Mouse (Mus musculus) forebrain, embryonic 16.5 days (tissue): ENCODE results near the gene Olfr1291-ps1. TPM values are rescaled to one million over a fixed set of nuclear protein-coding genes. Genes with fewer than 3 reads are reported as not detected.

Experiments used
- polyA plus RNA-seq: library from polyadenylated mRNA; unstranded; fragments of >200 nt; fragmentation: Nextera tagmentation; extraction: Ambion mirVana; gene quantifications from 2 replicates; pipeline ENCODE4 v1.2.1, GENCODE M21; 2015

The Olfr1291-ps1 gene
- polyA plus RNA-seq, 1 experiment from 2014 or later = not detected

Other genes with a start within 250 kb of the Olfr1291-ps1 start
- gene Olfr1276, start 242.7 kb upstream of the Olfr1291-ps1 start, polyA plus RNA-seq = not detected in 2 replicates
- not detected in 2 replicates for gene Olfr1277, start 223.1 kb upstream of the Olfr1291-ps1 start, polyA plus RNA-seq
- not detected in 2 replicates for gene Olfr1278, start 207.0 kb upstream of the Olfr1291-ps1 start, polyA plus RNA-seq
- not detected in 2 replicates for gene Olfr1279, start 196.5 kb upstream of the Olfr1291-ps1 start, polyA plus RNA-seq
- gene Olfr1280, start 183.2 kb upstream of the Olfr1291-ps1 start, polyA plus RNA-seq = not detected in 2 replicates
- gene Olfr1281, start 170.7 kb upstream of the Olfr1291-ps1 start, polyA plus RNA-seq = not detected in 2 replicates
- gene Olfr1282, start 161.1 kb upstream of the Olfr1291-ps1 start, polyA plus RNA-seq = not detected in 2 replicates
- gene Olfr1283, start 130.4 kb upstream of the Olfr1291-ps1 start, polyA plus RNA-seq = not detected in 2 replicates
- gene Olfr1284, start 121.7 kb upstream of the Olfr1291-ps1 start, polyA plus RNA-seq = not detected in 2 replicates
- gene Olfr1286, start 74.1 kb upstream of the Olfr1291-ps1 start, polyA plus RNA-seq = not detected in 2 replicates
- gene Olfr1287, start 48.0 kb upstream of the Olfr1291-ps1 start, polyA plus RNA-seq = not detected in 2 replicates
- gene Olfr1288, start 23.1 kb upstream of the Olfr1291-ps1 start, polyA plus RNA-seq = not detected in 2 replicates
- not detected in 2 replicates for gene Olfr1289, start 16.4 kb upstream of the Olfr1291-ps1 start, polyA plus RNA-seq
- gene Olfr1290, start 3.4 kb upstream of the Olfr1291-ps1 start, polyA plus RNA-seq = not detected in 2 replicates
- gene Olfr1293-ps, start 28.0 kb downstream of the Olfr1291-ps1 start, polyA plus RNA-seq = not detected in 2 replicates
- gene Olfr1294, start 43.1 kb downstream of the Olfr1291-ps1 start, polyA plus RNA-seq = not detected in 2 replicates
- gene Olfr1295, start 72.5 kb downstream of the Olfr1291-ps1 start, polyA plus RNA-seq = not detected in 2 replicates
- not detected in 2 replicates for gene Olfr1297, start 129.3 kb downstream of the Olfr1291-ps1 start, polyA plus RNA-seq
- not detected in 2 replicates for gene Olfr1298, start 152.0 kb downstream of the Olfr1291-ps1 start, polyA plus RNA-seq
- gene Olfr1299, start 164.2 kb downstream of the Olfr1291-ps1 start, polyA plus RNA-seq = not detected in 2 replicates